Mouse (Mus musculus) midbrain, embryonic 10.5 days (tissue): ENCODE results near the gene Pde4dip. TPM values are rescaled to one million over a fixed set of nuclear protein-coding genes. Genes with fewer than 3 reads are reported as not detected.

Experiments used
- DNase-seq: peaks from one replicate; pipeline ENCODE4 v3.0.0-alpha.2; 2017; ENCODE audit warnings: low spot score
- H3K27ac ChIP-seq: fragments of 300-500 bp; sonication (generic); replicated peaks from 2 replicates; pipeline ENCODE4 v1.5.1; 2016; ENCODE audit warnings: mild to moderate bottlenecking
- H3K27me3 ChIP-seq: fragments of 300-500 bp; sonication (generic); 2 replicates; pipeline ENCODE4 v1.6.1; 2016; ENCODE audit warnings: low read depth, mild to moderate bottlenecking; ENCODE audit not compliant: poor library complexity, severe bottlenecking
- H3K36me3 ChIP-seq: fragments of 300-500 bp; sonication (generic); 2 replicates; pipeline ENCODE4 v1.6.1; 2016; ENCODE audit warnings: mild to moderate bottlenecking, moderate library complexity
- H3K4me1 ChIP-seq: fragments of 300-500 bp; sonication (generic); 2 replicates; pipeline ENCODE4 v1.6.1; 2016
- H3K4me3 ChIP-seq: fragments of 300-500 bp; sonication (generic); 2 replicates; pipeline ENCODE4 v1.5.1; 2016; ENCODE audit warnings: mild to moderate bottlenecking, moderate library complexity
- H3K9me3 ChIP-seq: fragments of 300-500 bp; sonication (generic); replicated peaks from 2 replicates; pipeline ENCODE4 v1.6.1; 2016; ENCODE audit warnings: mild to moderate bottlenecking
- WGBS: fragments of 180-500 bp; shearing (Covaris S2); methylation state at CpG from one replicate; pipeline ENCODE4 v1.1.7; 2016; 5-methylcytosine and 5-hydroxymethylcytosine counted together
- polyA plus RNA-seq: library from polyadenylated mRNA; unstranded; fragments of >200 nt; fragmentation: Nextera tagmentation; extraction: Ambion mirVana; gene quantifications from 2 replicates; pipeline ENCODE4 v1.2.1, GENCODE M21; 2016

Gene Pde4dip
- polyA plus RNA-seq, 1 experiment from 2014 or later: 18.5 TPM

- H3K27me3 ChIP-seq: no peaks in the 10 kb centered on the region
- DNase-seq: no peak
- no peaks in the 10 kb centered on the region for H3K9me3 ChIP-seq
- H3K4me3 ChIP-seq: no peak overlapping the region
- H3K27ac ChIP-seq: no peak overlapping the region
- no peaks in the 10 kb centered on the region for H3K4me1 ChIP-seq
- peaks cover 98% of the 10 kb centered on the region for H3K36me3 ChIP-seq
- 96% methylated on average over 10 of the region's 10 CpGs for WGBS
Measured at GRCm38 (mm10) chr3:97748789-97749188, 139.7 kb downstream of the Pde4dip start.

- no peaks in the 10 kb centered on the region for H3K4me1 ChIP-seq
- WGBS: 93% methylated on average over 8 of the region's 8 CpGs
- H3K27me3 ChIP-seq: no peaks in the 10 kb centered on the region
- peaks cover 88% of the 10 kb centered on the region for H3K36me3 ChIP-seq
- no peaks in the 10 kb centered on the region for H3K9me3 ChIP-seq
- H3K4me3 ChIP-seq: no peak overlapping the region
- DNase-seq: no peak
- no peak overlapping the region for H3K27ac ChIP-seq
Measured at GRCm38 (mm10) chr3:97742841-97743240, 145.7 kb downstream of the Pde4dip start.

- no peak overlapping the region for H3K27ac ChIP-seq
- peaks cover 4% of the 10 kb centered on the region; the same call in 1 of the 2 replicates for H3K4me1 ChIP-seq
- 92% methylated on average over 5 of the region's 5 CpGs for WGBS
- H3K4me3 ChIP-seq: no peak overlapping the region
- no peaks in the 10 kb centered on the region for H3K27me3 ChIP-seq
- DNase-seq: no peak
- peaks cover 20% of the 10 kb centered on the region for H3K36me3 ChIP-seq
- no peaks in the 10 kb centered on the region for H3K9me3 ChIP-seq
Measured at GRCm38 (mm10) chr3:97735575-97735974, 152.9 kb downstream of the Pde4dip start.

- no peak for DNase-seq
- no peak overlapping the region for H3K4me3 ChIP-seq
- peaks cover 7% of the 10 kb centered on the region; the same call in 1 of the 2 replicates for H3K36me3 ChIP-seq
- H3K27ac ChIP-seq: no peak overlapping the region
- WGBS: 82% methylated on average over 4 of the region's 4 CpGs
- H3K4me1 ChIP-seq: peaks cover 16% of the 10 kb centered on the region
- no peaks in the 10 kb centered on the region for H3K27me3 ChIP-seq
- H3K9me3 ChIP-seq: no peaks in the 10 kb centered on the region
Measured at GRCm38 (mm10) chr3:97734259-97734658, 154.2 kb downstream of the Pde4dip start.

- WGBS: 87% methylated on average over 6 of the region's 6 CpGs
- Histone ChIP-seq H3K27me3 (no peaks in the 10 kb centered on the region), H3K4me1 (peaks cover 16% of the 10 kb centered on the region), H3K4me3 (no peak overlapping the region), H3K36me3 (0 out of 2 replicates have a peak, but pooled peaks cover 4% of the 10 kb centered on the region), H3K9me3 (no peaks in the 10 kb centered on the region), H3K27ac (no peak overlapping the region)
- no peak for DNase-seq
Measured at GRCm38 (mm10) chr3:97732622-97733021, 155.9 kb downstream of the Pde4dip start.

GRCm38 (mm10) chr3:97730624-97731023 is 157.9 kb downstream of the Pde4dip start:
- H3K9me3 ChIP-seq: no peaks in the 10 kb centered on the region
- no peak for DNase-seq
- no peaks in the 10 kb centered on the region for H3K27me3 ChIP-seq
- no peak overlapping the region for H3K4me3 ChIP-seq
- no peak overlapping the region for H3K27ac ChIP-seq
- no peaks in the 10 kb centered on the region for H3K36me3 ChIP-seq
- WGBS: 79% methylated on average over 7 of the region's 7 CpGs
- peaks cover 16% of the 10 kb centered on the region for H3K4me1 ChIP-seq

GRCm38 (mm10) chr3:97730131-97730530 is 158.4 kb downstream of the Pde4dip start:
- Histone ChIP-seq H3K27ac (no peak overlapping the region), H3K9me3 (no peaks in the 10 kb centered on the region), H3K4me1 (peaks cover 16% of the 10 kb centered on the region), H3K4me3 (no peak overlapping the region), H3K27me3 (no peaks in the 10 kb centered on the region), H3K36me3 (no peaks in the 10 kb centered on the region)
- DNase-seq: no peak
- 62% methylated on average over 3 of the region's 3 CpGs for WGBS

GRCm38 (mm10) chr3:97727801-97728200 is 160.7 kb downstream of the Pde4dip start:
- Histone ChIP-seq H3K36me3 (no peaks in the 10 kb centered on the region), H3K9me3 (peaks cover 13% of the 10 kb centered on the region), H3K4me1 (peaks cover 12% of the 10 kb centered on the region; the same call in 1 of the 2 replicates), H3K27me3 (no peaks in the 10 kb centered on the region), H3K27ac (no peak overlapping the region), H3K4me3 (no peak overlapping the region)
- DNase-seq: no peak
- WGBS: 78% methylated on average over 2 of the region's 2 CpGs

GRCm38 (mm10) chr3:97719116-97719515 is 169.4 kb downstream of the Pde4dip start:
- Histone ChIP-seq H3K27ac (no peak overlapping the region), H3K27me3 (no peaks in the 10 kb centered on the region), H3K4me3 (no peak overlapping the region), H3K36me3 (no peaks in the 10 kb centered on the region), H3K9me3 (peaks cover 18% of the 10 kb centered on the region), H3K4me1 (no peaks in the 10 kb centered on the region)
- DNase-seq: no peak
- 91% methylated on average over 9 of the region's 9 CpGs for whole genome bisulfite sequencing

- Histone ChIP-seq H3K4me3 (no peak overlapping the region), H3K4me1 (no peaks in the 10 kb centered on the region), H3K9me3 (no peaks in the 10 kb centered on the region), H3K36me3 (no peaks in the 10 kb centered on the region), H3K27ac (no peak overlapping the region), H3K27me3 (no peaks in the 10 kb centered on the region)
- 78% methylated on average over 1 of the region's 1 CpGs for WGBS
- no peak for DNase-seq
Measured at GRCm38 (mm10) chr3:97715922-97716321, 172.6 kb downstream of the Pde4dip start.

- 64% methylated on average over 5 of the region's 5 CpGs for WGBS
- Histone ChIP-seq H3K9me3 (no peaks in the 10 kb centered on the region), H3K27me3 (no peaks in the 10 kb centered on the region), H3K4me1 (no peaks in the 10 kb centered on the region), H3K27ac (no peak overlapping the region), H3K36me3 (no peaks in the 10 kb centered on the region), H3K4me3 (no peak overlapping the region)
- DNase-seq: no peak
Measured at GRCm38 (mm10) chr3:97710881-97711280, 177.6 kb downstream of the Pde4dip start.

- no peak for DNase-seq
- Histone ChIP-seq H3K4me3 (no peak overlapping the region), H3K4me1 (no peaks in the 10 kb centered on the region), H3K36me3 (no peaks in the 10 kb centered on the region), H3K27me3 (no peaks in the 10 kb centered on the region), H3K27ac (no peak overlapping the region), H3K9me3 (no peaks in the 10 kb centered on the region)
- 91% methylated on average over 11 of the region's 11 CpGs for WGBS
Measured at GRCm38 (mm10) chr3:97710134-97710533, 178.4 kb downstream of the Pde4dip start.

- H3K4me3 ChIP-seq: no peak overlapping the region
- no peaks in the 10 kb centered on the region for H3K27me3 ChIP-seq
- H3K4me1 ChIP-seq: no peaks in the 10 kb centered on the region
- no peak overlapping the region for H3K27ac ChIP-seq
- H3K9me3 ChIP-seq: no peaks in the 10 kb centered on the region
- DNase-seq: no peak
- 94% methylated on average over 4 of the region's 4 CpGs for WGBS
- no peaks in the 10 kb centered on the region for H3K36me3 ChIP-seq
Measured at GRCm38 (mm10) chr3:97706561-97706960, 181.9 kb downstream of the Pde4dip start.

GRCm38 (mm10) chr3:97705508-97705907 is 183.0 kb downstream of the Pde4dip start:
- WGBS: 81% methylated on average over 3 of the region's 3 CpGs
- no peaks in the 10 kb centered on the region for H3K4me1 ChIP-seq
- no peaks in the 10 kb centered on the region for H3K27me3 ChIP-seq
- DNase-seq: no peak
- no peak overlapping the region for H3K27ac ChIP-seq
- no peak overlapping the region for H3K4me3 ChIP-seq
- H3K36me3 ChIP-seq: no peaks in the 10 kb centered on the region
- H3K9me3 ChIP-seq: no peaks in the 10 kb centered on the region
